Mouse (Mus musculus) kidney, adult 2 months (tissue): ENCODE data around the gene Tmigd3.

Source experiments
- CTCF ChIP-seq: fragments of 200-500 bp; conservative IDR thresholded peaks from 2 replicates; pipeline ENCODE4 v1.5.1; 2011; ENCODE audit warnings: low read depth, mild to moderate bottlenecking, control low read depth, low read length, moderate library complexity, mixed read lengths; ENCODE audit not compliant: insufficient read depth, insufficient read length
- POLR2A ChIP-seq: fragments of 200-500 bp; IDR thresholded peaks from one replicate; pipeline ENCODE4 v1.6.1; 2011; ENCODE audit warnings: low read depth, low read length, control low read depth

GRCm38 (mm10) chr3:105958974-105959580, 88.4 kb downstream of the Tmigd3 start, which contains the start of gene Wdr77:
- TF ChIP-seq POLR2A (peak; percentile 89), CTCF (no peak)
